Mouse (Mus musculus) neural tube, embryonic 14.5 days (tissue): ENCODE results near the gene Nab1. TPM values are rescaled to one million over a fixed set of nuclear protein-coding genes. Genes with fewer than 3 reads are reported as not detected.

Experiments
- ATAC-seq: fragments of 200-750 bp; cut with Nextera tagmentation; 2 replicates; pipeline ENCODE4 v1.8.0; 2017; ENCODE audit warnings: low read depth, mild to moderate bottlenecking, moderate TSS enrichment, moderate library complexity
- H3K27ac ChIP-seq: fragments of 300-500 bp; sonication (generic); 2 replicates; pipeline ENCODE4 v1.5.1; 2014; ENCODE audit warnings: low read depth, mild to moderate bottlenecking, control low read depth, low read length, moderate library complexity, mixed read lengths
- H3K27me3 ChIP-seq: fragments of 300-500 bp; sonication (generic); 2 replicates; pipeline ENCODE4 v1.6.1; 2014; ENCODE audit warnings: low read length; ENCODE audit not compliant: control insufficient read depth, insufficient read depth
- H3K36me3 ChIP-seq: fragments of 300-500 bp; sonication (generic); 2 replicates; pipeline ENCODE4 v1.6.1; 2014; ENCODE audit warnings: low read length, mixed read lengths; ENCODE audit not compliant: control insufficient read depth, insufficient read depth
- H3K4me1 ChIP-seq: fragments of 300-500 bp; sonication (generic); 2 replicates; pipeline ENCODE4 v1.6.1; 2014; ENCODE audit warnings: low read length; ENCODE audit not compliant: control insufficient read depth, insufficient read depth
- H3K4me2 ChIP-seq: fragments of 300-500 bp; sonication (generic); 2 replicates; pipeline ENCODE4 v1.6.1; 2014; ENCODE audit warnings: mild to moderate bottlenecking, low read depth, low read length, control low read depth
- H3K4me3 ChIP-seq: fragments of 300-500 bp; sonication (generic); 2 replicates; pipeline ENCODE4 v1.5.1; 2014; ENCODE audit warnings: low read depth, low read length, control low read depth, mixed read lengths
- H3K9ac ChIP-seq: fragments of 300-500 bp; sonication (generic); replicated peaks from 2 replicates; pipeline ENCODE4 v1.6.1; 2014; ENCODE audit warnings: low read depth, mild to moderate bottlenecking, control low read depth, low read length, mixed read lengths
- H3K9me3 ChIP-seq: fragments of 300-500 bp; sonication (generic); 2 replicates; pipeline ENCODE4 v1.6.1; 2016; ENCODE audit warnings: low read length; ENCODE audit not compliant: control insufficient read depth
- WGBS: fragments of 180-500 bp; shearing (Covaris S2); extraction: QIAGEN DNeasy Blood & Tissue Kit; methylation state at CpG from one replicate; pipeline ENCODE4 v1.1.7; 2014; 5-methylcytosine and 5-hydroxymethylcytosine counted together
- polyA plus RNA-seq: library from polyadenylated mRNA; unstranded; fragments of >200 nt; fragmentation: Nextera tagmentation; extraction: Ambion mirVana; gene quantifications from 2 replicates; pipeline ENCODE4 v1.2.1, GENCODE M21; 2014

Nab1 gene
- polyA plus RNA-seq, 1 experiment from 2014 or later: 8.1 TPM

GRCm38 (mm10) chr1:52427841-52428464 lies 72.5 kb downstream of the Nab1 start:
- WGBS: 68% methylated on average over 2 of the region's 2 CpGs

GRCm38 (mm10) chr1:52423846-52424245 lies 76.6 kb downstream of the Nab1 start:
- ATAC-seq: no peak
- no peaks in the 10 kb centered on the region for H3K27me3 ChIP-seq
- H3K36me3 ChIP-seq: no peaks in the 10 kb centered on the region
- no peaks in the 10 kb centered on the region for H3K9me3 ChIP-seq
- H3K27ac ChIP-seq: no peak overlapping the region
- 70% methylated on average over 1 of the region's 1 CpGs for WGBS
- no peak overlapping the region for H3K9ac ChIP-seq
- H3K4me3 ChIP-seq: no peak overlapping the region
- no peaks in the 10 kb centered on the region for H3K4me1 ChIP-seq
- no peak overlapping the region for H3K4me2 ChIP-seq

More at GRCm38 (mm10) chr1:52427841-52428464, 72.5 kb downstream of the Nab1 start:
- no peaks in the 10 kb centered on the region for H3K9me3 ChIP-seq
- H3K36me3 ChIP-seq: no peaks in the 10 kb centered on the region
- no peak for ATAC-seq
- H3K27ac ChIP-seq: no peak overlapping the region
- H3K4me2 ChIP-seq: no peak overlapping the region
- H3K4me3 ChIP-seq: no peak overlapping the region
- no peak overlapping the region for H3K9ac ChIP-seq
- no peaks in the 10 kb centered on the region for H3K4me1 ChIP-seq
- no peaks in the 10 kb centered on the region for H3K27me3 ChIP-seq

GRCm38 (mm10) chr1:52423057-52423456 lies 77.4 kb downstream of the Nab1 start:
- no peaks in the 10 kb centered on the region for H3K9me3 ChIP-seq
- no peaks in the 10 kb centered on the region for H3K4me1 ChIP-seq
- H3K9ac ChIP-seq: no peak overlapping the region
- no peak overlapping the region for H3K4me3 ChIP-seq
- ATAC-seq: no peak
- H3K4me2 ChIP-seq: no peak overlapping the region
- H3K27me3 ChIP-seq: no peaks in the 10 kb centered on the region
- no peaks in the 10 kb centered on the region for H3K36me3 ChIP-seq
- H3K27ac ChIP-seq: no peak overlapping the region
- 96% methylated on average over 2 of the region's 2 CpGs for WGBS

- no peaks in the 10 kb centered on the region for H3K27me3 ChIP-seq
- no peaks in the 10 kb centered on the region for H3K4me1 ChIP-seq
- WGBS: 73% methylated on average over 3 of the region's 3 CpGs
- no peak for ATAC-seq
- no peak overlapping the region for H3K27ac ChIP-seq
- H3K9me3 ChIP-seq: no peaks in the 10 kb centered on the region
- H3K4me3 ChIP-seq: no peak overlapping the region
- no peak overlapping the region for H3K4me2 ChIP-seq
- no peak overlapping the region for H3K9ac ChIP-seq
- no peaks in the 10 kb centered on the region for H3K36me3 ChIP-seq
These were observed 78.3 kb downstream of the Nab1 start for GRCm38 (mm10) chr1:52422137-52422536.

- H3K4me3 ChIP-seq: no peak overlapping the region
- no peaks in the 10 kb centered on the region for H3K4me1 ChIP-seq
- no peaks in the 10 kb centered on the region for H3K36me3 ChIP-seq
- H3K27me3 ChIP-seq: no peaks in the 10 kb centered on the region
- ATAC-seq: no peak
- H3K9me3 ChIP-seq: no peaks in the 10 kb centered on the region
- no peak overlapping the region for H3K4me2 ChIP-seq
- no peak overlapping the region for H3K27ac ChIP-seq
- H3K9ac ChIP-seq: no peak overlapping the region
These were observed 78.9 kb downstream of the Nab1 start for GRCm38 (mm10) chr1:52421623-52422022.

GRCm38 (mm10) chr1:52419088-52419819 lies 81.2 kb downstream of the Nab1 start:
- Histone ChIP-seq H3K9ac (no peak overlapping the region), H3K4me1 (no peaks in the 10 kb centered on the region), H3K9me3 (no peaks in the 10 kb centered on the region), H3K27me3 (no peaks in the 10 kb centered on the region), H3K4me3 (no peak overlapping the region), H3K36me3 (no peaks in the 10 kb centered on the region), H3K27ac (no peak overlapping the region), H3K4me2 (no peak overlapping the region)
- ATAC-seq: no peak
- WGBS: 94% methylated on average over 7 of the region's 7 CpGs

Other genes starting within 250 kb of the Nab1 start
- gene Nemp2, start 130.0 kb upstream of the Nab1 start, polyA plus RNA-seq: 8.5 and 8.6 TPM in 2 replicates
- gene Mfsd6, start 226.8 kb upstream of the Nab1 start, polyA plus RNA-seq: 13.6 and 17.1 TPM in 2 replicates